In genomic region chr2:122097686-122098085, GRCm38 (mm10) we compare ENCODE assay signal across 7 mouse cellular contexts. TPM values are rescaled to one million over a fixed set of nuclear protein-coding genes. Genes with fewer than 3 reads are reported as not detected.
DNase-seq lines count a peak whose midpoint lies in the region; ATAC-seq and TF ChIP-seq lines count a peak whose summit lies in the region.
"Not testable (repeated sequence)": the region's sequence is repeated elsewhere in the genome, so short reads cannot be mapped to it uniquely, and the experiment has no call there.

No protein-coding gene starts in this region.

- not testable (repeated sequence) for H3K9ac ChIP-seq in liver, embryonic 13.5 days; liver, embryonic 16.5 days (ENCODE audit: low read depth, low read length)

- WGBS in liver, embryonic 13.5 days (ENCODE audit: insufficient replicate concordance), result 73% methylated on average over 5 of the region's 5 CpGs
- 70% methylated on average over 5 of the region's 5 CpGs for WGBS in liver, embryonic 16.5 days (ENCODE audit: insufficient replicate concordance)

- H3K36me3 ChIP-seq in G1E (replicated peaks), result peaks cover 92% of the 10 kb centered on the region
- H3K36me3 ChIP-seq in liver, embryonic 13.5 days, result peaks cover 55% of the 10 kb centered on the region
- H3K36me3 ChIP-seq in liver, embryonic 16.5 days (ENCODE audit: control insufficient read depth, insufficient read depth), result not testable (repeated sequence)

- DNase-seq in G1E (ENCODE audit: low spot score); liver, embryonic 13.5 days: not testable (repeated sequence)
- peak; percentile 1 for DNase-seq in retina, postnatal 1 day

- not testable (repeated sequence) for TF ChIP-seq CTCF in G1E (IDR thresholded peaks at IDR 0.05; ENCODE audit: low read depth, low read length)

- H3K4me2 ChIP-seq in liver, embryonic 13.5 days; liver, embryonic 16.5 days (ENCODE audit: low read depth, low read length): not testable (repeated sequence)

- H3K9me3 ChIP-seq in G1E (replicated peaks); liver, embryonic 13.5 days (replicated peaks); liver, embryonic 16.5 days (replicated peaks; ENCODE audit: control insufficient read depth, low read length): not testable (repeated sequence)

- not testable (repeated sequence) for H3K27me3 ChIP-seq in G1E (ENCODE audit: insufficient read depth, low read length); liver, embryonic 13.5 days; liver, embryonic 16.5 days (ENCODE audit: control insufficient read depth, insufficient read depth, low read depth, low read length)

- ATAC-seq in G1E (ENCODE audit: extremely low read depth, insufficient number of reproducible peaks, low FRiP score, poor library complexity, severe bottlenecking), result peak; percentile 73
- ATAC-seq in common myeloid progenitor, adult 5-6 weeks (replicated peaks; ENCODE audit: low read depth, poor library complexity, severe bottlenecking), result 0 out of 2 replicates have a peak, but pooled peaks have one; percentile 32
- peak; percentile 34; the same call in 1 of the 2 replicates for ATAC-seq in erythroid progenitor cell, adult 5-6 weeks (replicated peaks; ENCODE audit: low FRiP score, poor library complexity, severe bottlenecking)
- peak; percentile 54; the same call in 1 of the 2 replicates for ATAC-seq in liver, embryonic 13.5 days (ENCODE audit: low read depth)
- ATAC-seq in liver, embryonic 16.5 days (ENCODE audit: low read depth), result 0 out of 2 replicates have a peak, but pooled peaks have one; percentile 48
- ATAC-seq in megakaryocyte-erythroid progenitor cell, adult 5-6 weeks (replicated peaks; ENCODE audit: low FRiP score, low TSS enrichment, poor library complexity, severe bottlenecking), result peak; percentile 65; the same call in 1 of the 2 replicates

- H3K4me1 ChIP-seq in G1E (ENCODE audit: insufficient read depth, low read depth, low read length); liver, embryonic 13.5 days (replicated peaks); liver, embryonic 16.5 days (ENCODE audit: control insufficient read depth, low read depth, low read length): not testable (repeated sequence)

- H3K4me3 ChIP-seq in G1E (ENCODE audit: low read depth, low read length); liver, embryonic 13.5 days (replicated peaks); liver, embryonic 16.5 days (ENCODE audit: low read depth, low read length): not testable (repeated sequence)

- H3K27ac ChIP-seq in liver, embryonic 13.5 days; liver, embryonic 16.5 days (ENCODE audit: low read length): not testable (repeated sequence)

RNA-seq across cellular contexts. Expression of gene Spg11, which starts 20.5 kb away (rescaled TPM):
- 10.4 and 15.5 TPM in 2 replicates for total RNA-seq in G1E (2014; fragmentation: Nextera tagmentation)
- 9.9 and 10.7 TPM in 2 replicates for total RNA-seq in G1E (2017)
- polyA plus RNA-seq in G1E (2012), result 1.1 TPM in 2 replicates
- 13.8 and 15.2 TPM in 2 replicates for total RNA-seq in common myeloid progenitor, adult 5-6 weeks (2017)
- total RNA-seq in erythroid progenitor cell, adult 5-6 weeks (2015; ENCODE audit: low replicate concordance), result 3.2 and 5.0 TPM in 2 replicates
- total RNA-seq in erythroid progenitor cell, adult 5-6 weeks (2017; ENCODE audit: low replicate concordance), result 6.1 and 6.2 TPM in 2 replicates
- 3.5 and 3.6 TPM in 2 replicates for polyA plus RNA-seq in liver, embryonic 13.5 days (2015; fragmentation: Nextera tagmentation; extraction: Ambion mirVana)
- polyA plus RNA-seq in liver, embryonic 16.5 days (2015; fragmentation: Nextera tagmentation; extraction: Ambion mirVana), result 3.2 and 3.5 TPM in 2 replicates
- total RNA-seq in megakaryocyte-erythroid progenitor cell, adult 5-6 weeks (2014; fragmentation: Nextera tagmentation), result 9.8 and 13.1 TPM in 2 replicates
- total RNA-seq in megakaryocyte-erythroid progenitor cell, adult 5-6 weeks (2017), result 9.8 and 11.7 TPM in 2 replicates

RNA-seq across cellular contexts. Expression of gene B2m, which starts 49.8 kb away (rescaled TPM):
- total RNA-seq in G1E (2014; fragmentation: Nextera tagmentation), result 996 and 1,120 TPM in 2 replicates
- 2,007 and 2,025 TPM in 2 replicates for total RNA-seq in G1E (2017)
- 28.8 and 29.6 TPM in 2 replicates for polyA plus RNA-seq in G1E (2012)
- 2,084 and 2,334 TPM in 2 replicates for total RNA-seq in common myeloid progenitor, adult 5-6 weeks (2017)
- 1,990 and 2,125 TPM in 2 replicates for total RNA-seq in erythroid progenitor cell, adult 5-6 weeks (2015; ENCODE audit: low replicate concordance)
- total RNA-seq in erythroid progenitor cell, adult 5-6 weeks (2017; ENCODE audit: low replicate concordance), result 900 and 923 TPM in 2 replicates
- 322 and 384 TPM in 2 replicates for polyA plus RNA-seq in liver, embryonic 13.5 days (2015; fragmentation: Nextera tagmentation; extraction: Ambion mirVana)
- polyA plus RNA-seq in liver, embryonic 16.5 days (2015; fragmentation: Nextera tagmentation; extraction: Ambion mirVana), result 426 and 495 TPM in 2 replicates
- total RNA-seq in megakaryocyte-erythroid progenitor cell, adult 5-6 weeks (2014; fragmentation: Nextera tagmentation), result 1,448 and 1,509 TPM in 2 replicates
- 1,672 and 1,891 TPM in 2 replicates for total RNA-seq in megakaryocyte-erythroid progenitor cell, adult 5-6 weeks (2017)
